Mouse (Mus musculus): ENCODE data around the gene Rnf114.

Gene Rnf114

GRCm38 (mm10) chr2:167540477-167541110 is 48.1 kb downstream of the Rnf114 start:
- no peak for DNase-seq (ENCODE audit: low read depth)

- no peak for DNase-seq (ENCODE audit: low read depth)
These were observed 48.9 kb downstream of the Rnf114 start for GRCm38 (mm10) chr2:167541324-167541723.

GRCm38 (mm10) chr2:167541761-167542160 is 49.3 kb downstream of the Rnf114 start:
- DNase-seq (ENCODE audit: low read depth) = no peak

- DNase-seq (ENCODE audit: low read depth) = no peak
These were observed 49.9 kb downstream of the Rnf114 start for GRCm38 (mm10) chr2:167542361-167542760.

GRCm38 (mm10) chr2:167543121-167544003 is 50.9 kb downstream of the Rnf114 start:
- no peak for DNase-seq (ENCODE audit: low read depth)

GRCm38 (mm10) chr2:167544004-167544356 is 51.5 kb downstream of the Rnf114 start:
- DNase-seq (ENCODE audit: low read depth) = no peak

GRCm38 (mm10) chr2:167544456-167544855 is 52.0 kb downstream of the Rnf114 start:
- DNase-seq (ENCODE audit: low read depth) = no peak

- no peak for DNase-seq (ENCODE audit: low read depth)
These were observed 54.2 kb downstream of the Rnf114 start for GRCm38 (mm10) chr2:167546447-167547195.

GRCm38 (mm10) chr2:167547444-167547843 is 55.0 kb downstream of the Rnf114 start:
- no peak for DNase-seq (ENCODE audit: low read depth)

- no peak for DNase-seq (ENCODE audit: low read depth)
These were observed 56.5 kb downstream of the Rnf114 start for GRCm38 (mm10) chr2:167548961-167549360.

- no peak for DNase-seq (ENCODE audit: low read depth)
These were observed 58.0 kb downstream of the Rnf114 start for GRCm38 (mm10) chr2:167550341-167550854.

- DNase-seq (ENCODE audit: low read depth) = no peak
These were observed 59.0 kb downstream of the Rnf114 start for GRCm38 (mm10) chr2:167551342-167551920.

GRCm38 (mm10) chr2:167552292-167552691 is 59.8 kb downstream of the Rnf114 start:
- no peak for DNase-seq (ENCODE audit: low read depth)

- no peak for DNase-seq (ENCODE audit: low read depth)
These were observed 60.5 kb downstream of the Rnf114 start for GRCm38 (mm10) chr2:167552927-167553402.

- no peak for DNase-seq (ENCODE audit: low read depth)
These were observed 63.3 kb downstream of the Rnf114 start for GRCm38 (mm10) chr2:167555766-167556165.

- DNase-seq (ENCODE audit: low read depth) = no peak
These were observed 67.0 kb downstream of the Rnf114 start for GRCm38 (mm10) chr2:167559413-167559812.

- no peak for DNase-seq (ENCODE audit: low read depth)
These were observed 69.7 kb downstream of the Rnf114 start for GRCm38 (mm10) chr2:167562101-167562500.

- DNase-seq (ENCODE audit: low read depth) = no peak
These were observed 70.6 kb downstream of the Rnf114 start for GRCm38 (mm10) chr2:167563035-167563434.

GRCm38 (mm10) chr2:167563703-167564102 is 71.3 kb downstream of the Rnf114 start:
- DNase-seq (ENCODE audit: low read depth) = no peak

GRCm38 (mm10) chr2:167564551-167565311 is 72.3 kb downstream of the Rnf114 start:
- DNase-seq (ENCODE audit: low read depth) = no peak

- DNase-seq (ENCODE audit: low read depth) = no peak
These were observed 72.8 kb downstream of the Rnf114 start for GRCm38 (mm10) chr2:167565312-167565656.

Measured in naive thymus-derived CD4-positive, alpha-beta T cell, adult 2 months (primary cell).